Mouse (Mus musculus) small intestine, adult 2 months (tissue): ENCODE results near the gene Atp6v1f. TPM values are rescaled to one million over a fixed set of nuclear protein-coding genes. Genes with fewer than 3 reads are reported as not detected.

Experiments
- H3K27ac ChIP-seq: fragments of 200-500 bp; 2 replicates; pipeline ENCODE4 v1.5.1; 2012; ENCODE audit warnings: low read depth, low read length, control low read depth, inconsistent platforms; ENCODE audit not compliant: insufficient read depth
- H3K27me3 ChIP-seq: fragments of 200-500 bp; 2 replicates; pipeline ENCODE4 v1.6.1; 2012; ENCODE audit warnings: mild to moderate bottlenecking, moderate library complexity, low read length, inconsistent platforms; ENCODE audit not compliant: control insufficient read depth, insufficient read depth
- H3K36me3 ChIP-seq: fragments of 200-500 bp; 2 replicates; pipeline ENCODE4 v1.6.1; 2012; ENCODE audit warnings: mild to moderate bottlenecking, low read length, control low read depth, inconsistent platforms; ENCODE audit not compliant: control insufficient read depth, insufficient read depth
- H3K4me1 ChIP-seq: fragments of 200-500 bp; 2 replicates; pipeline ENCODE4 v1.6.1; 2012; ENCODE audit warnings: low read length, inconsistent platforms, mixed read lengths; ENCODE audit not compliant: control insufficient read depth, insufficient read depth, insufficient read length
- H3K4me3 ChIP-seq: fragments of 200-500 bp; 2 replicates; pipeline ENCODE4 v1.5.1; 2012; ENCODE audit warnings: low read depth, mild to moderate bottlenecking, control low read depth, inconsistent platforms, low read length, moderate library complexity
- CTCF ChIP-seq: fragments of 200-500 bp; IDR thresholded peaks from 2 replicates; pipeline ENCODE4 v1.5.1; 2012; ENCODE audit warnings: low read depth, mild to moderate bottlenecking, control low read depth, inconsistent platforms, low read length, moderate library complexity, mixed read lengths; ENCODE audit not compliant: insufficient replicate concordance, insufficient read length; ENCODE audit errors: extremely low read depth
- POLR2A ChIP-seq: fragments of 200-500 bp; IDR thresholded peaks from 2 replicates; pipeline ENCODE4 v1.6.1; 2012; ENCODE audit warnings: low read depth, mild to moderate bottlenecking, control low read depth, inconsistent platforms, low read length, moderate library complexity
- WGBS: fragments of 180-500 bp; shearing (Covaris S2); methylation state at CpG from one replicate; pipeline ENCODE4 v1.1.7; 2018; 5-methylcytosine and 5-hydroxymethylcytosine counted together
- polyA plus RNA-seq: library from polyadenylated mRNA; depleted of rRNA; stranded (reverse); fragments of >200 nt; gene quantifications from 2 replicates; pipeline ENCODE4 v1.2.3, GENCODE M21; 2012

Gene Atp6v1f
- polyA plus RNA-seq, 1 experiment = 205 TPM

DNA sequence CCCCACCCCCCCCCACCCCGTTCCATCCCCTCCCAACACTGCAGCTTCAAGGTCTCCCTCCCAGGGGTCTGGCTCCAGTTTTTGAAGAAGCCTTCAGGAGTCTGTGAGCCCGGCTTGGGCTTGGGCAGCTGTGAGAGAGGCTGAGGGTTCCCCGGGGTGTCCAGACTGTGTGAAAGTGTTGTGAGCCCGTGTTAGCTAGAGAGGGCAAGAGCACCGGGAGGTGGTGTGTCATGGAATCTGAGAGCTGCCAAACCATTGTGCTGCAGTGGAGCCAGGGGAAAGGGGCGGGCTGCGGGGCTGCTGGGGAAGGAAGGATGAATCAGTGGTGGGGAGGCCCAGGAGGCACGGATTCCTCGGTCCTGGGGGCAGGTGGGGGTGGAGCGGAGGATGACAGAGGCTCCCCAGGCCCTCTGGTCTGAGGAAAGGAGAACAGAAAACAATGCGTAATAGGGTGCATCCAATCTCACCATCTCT lies 31.0 kb upstream of the Atp6v1f start:
- Histone ChIP-seq H3K27me3 (peaks cover 30% of the 10 kb centered on the region), H3K4me1 (peaks cover 6% of the 10 kb centered on the region), H3K4me3 (no peak overlapping the region), H3K36me3 (no peaks in the 10 kb centered on the region), H3K27ac (no peak overlapping the region)
- 19% methylated on average over 11 of the region's 11 CpGs for WGBS
- no peak for TF ChIP-seq CTCF
- no peak for TF ChIP-seq POLR2A

GRCm38 (mm10) chr6:29439251-29439650 lies 28.3 kb upstream of the Atp6v1f start:
- no peaks in the 10 kb centered on the region; the same call in 1 of the 2 replicates for H3K4me1 ChIP-seq
- no peaks in the 10 kb centered on the region for H3K36me3 ChIP-seq
- no peak overlapping the region for H3K27ac ChIP-seq
- peaks cover 15% of the 10 kb centered on the region; the same call in 1 of the 2 replicates for H3K27me3 ChIP-seq
- TF ChIP-seq CTCF (no peak), POLR2A (no peak)
- 75% methylated on average over 4 of the region's 4 CpGs for WGBS
- H3K4me3 ChIP-seq = no peak overlapping the region

DNA sequence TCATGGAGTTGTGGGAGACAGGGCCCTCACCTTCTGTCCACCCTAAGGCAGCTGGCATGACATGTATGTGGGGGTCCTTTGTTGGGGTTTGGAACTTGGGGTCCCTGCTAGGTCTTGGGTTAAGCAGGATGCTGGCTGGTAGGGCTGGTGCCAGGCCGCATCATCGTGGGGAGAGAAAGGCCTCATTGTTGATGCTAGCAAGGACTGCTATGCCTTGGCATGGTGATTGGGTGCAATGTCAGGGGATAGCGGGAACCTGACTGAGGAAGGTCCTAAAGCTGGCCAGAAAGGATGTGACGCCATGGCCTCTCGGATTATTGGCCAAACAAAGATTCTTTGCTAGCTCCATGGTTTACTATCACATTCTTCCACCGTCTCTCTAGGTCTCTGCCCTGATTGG lies 27.7 kb upstream of the Atp6v1f start:
- no peaks in the 10 kb centered on the region for H3K36me3 ChIP-seq
- H3K27me3 ChIP-seq = peaks cover 9% of the 10 kb centered on the region; the same call in 1 of the 2 replicates
- TF ChIP-seq POLR2A (no peak), CTCF (no peak)
- no peak overlapping the region for H3K27ac ChIP-seq
- H3K4me1 ChIP-seq = no peaks in the 10 kb centered on the region; the same call in 1 of the 2 replicates
- 84% methylated on average over 6 of the region's 6 CpGs for WGBS
- no peak overlapping the region for H3K4me3 ChIP-seq

DNA sequence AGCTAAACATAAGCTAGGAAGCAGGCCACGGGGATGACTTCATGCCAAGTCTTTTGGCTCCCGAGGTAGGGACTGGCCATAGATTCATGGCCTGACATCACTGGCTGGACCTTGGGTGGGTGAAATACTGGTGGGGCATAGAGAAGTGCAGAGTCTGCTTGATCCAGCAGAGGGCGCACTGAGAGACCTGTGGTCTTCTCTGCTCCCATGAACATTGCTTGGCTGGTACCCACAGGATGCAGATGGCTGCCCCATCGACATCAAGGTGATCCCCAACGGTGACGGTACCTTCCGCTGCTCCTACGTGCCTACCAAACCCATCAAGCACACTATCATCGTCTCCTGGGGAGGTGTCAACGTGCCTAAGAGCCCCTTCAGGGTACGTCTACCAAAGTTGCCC lies 22.7 kb upstream of the Atp6v1f start:
- H3K4me3 ChIP-seq = no peak overlapping the region
- no peaks in the 10 kb centered on the region for H3K36me3 ChIP-seq
- no peaks in the 10 kb centered on the region for H3K4me1 ChIP-seq
- TF ChIP-seq POLR2A (no peak), CTCF (peak; percentile 69; the same call in 1 of the 2 replicates)
- no peaks in the 10 kb centered on the region for H3K27me3 ChIP-seq
- 58% methylated on average over 11 of the region's 11 CpGs for WGBS
- H3K27ac ChIP-seq = no peak overlapping the region

DNA sequence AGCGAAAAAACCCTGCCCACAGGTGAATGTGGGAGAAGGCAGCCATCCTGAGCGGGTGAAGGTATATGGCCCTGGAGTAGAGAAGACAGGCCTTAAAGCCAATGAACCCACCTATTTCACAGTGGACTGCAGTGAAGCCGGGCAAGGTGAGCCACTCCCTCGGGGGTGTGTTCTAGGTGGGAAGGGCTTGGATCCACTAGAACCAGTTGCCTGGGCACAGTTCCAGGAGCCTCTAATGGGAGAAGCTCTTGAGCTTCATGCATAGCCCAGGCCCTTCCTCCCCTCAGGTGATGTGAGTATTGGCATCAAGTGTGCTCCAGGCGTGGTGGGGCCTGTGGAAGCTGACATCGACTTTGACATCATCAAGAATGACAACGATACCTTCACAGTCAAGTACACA lies 22.2 kb upstream of the Atp6v1f start:
- Histone ChIP-seq H3K4me3 (no peak overlapping the region), H3K4me1 (no peaks in the 10 kb centered on the region), H3K27ac (no peak overlapping the region), H3K27me3 (no peaks in the 10 kb centered on the region), H3K36me3 (no peaks in the 10 kb centered on the region)
- 66% methylated on average over 7 of the region's 7 CpGs for WGBS
- TF ChIP-seq POLR2A (no peak), CTCF (no peak)

DNA sequence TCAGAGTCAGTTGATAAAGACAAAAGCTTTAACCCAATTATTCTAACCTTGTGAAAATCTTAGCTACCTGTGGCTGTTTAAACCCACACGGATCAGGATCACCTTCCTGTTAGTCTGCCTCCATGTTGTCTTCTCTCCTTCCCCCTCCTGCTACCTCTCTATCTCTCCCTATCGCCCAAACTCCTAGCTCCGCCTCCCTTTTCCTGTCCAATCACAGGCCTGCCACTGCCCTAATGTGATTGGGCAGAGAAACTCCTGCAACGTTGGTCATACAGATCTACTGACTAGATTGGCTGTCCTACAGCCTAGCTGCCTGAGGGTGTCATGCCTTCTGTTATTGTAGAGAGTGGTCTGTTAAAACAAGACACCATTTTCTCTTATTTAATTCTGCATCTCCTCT lies 17.7 kb upstream of the Atp6v1f start:
- H3K4me1 ChIP-seq = no peaks in the 10 kb centered on the region
- H3K4me3 ChIP-seq = no peak overlapping the region
- 24% methylated on average over 4 of the region's 4 CpGs for WGBS
- no peak overlapping the region for H3K27ac ChIP-seq
- H3K36me3 ChIP-seq = no peaks in the 10 kb centered on the region
- no peak for TF ChIP-seq CTCF
- no peak for TF ChIP-seq POLR2A
- no peaks in the 10 kb centered on the region for H3K27me3 ChIP-seq

DNA sequence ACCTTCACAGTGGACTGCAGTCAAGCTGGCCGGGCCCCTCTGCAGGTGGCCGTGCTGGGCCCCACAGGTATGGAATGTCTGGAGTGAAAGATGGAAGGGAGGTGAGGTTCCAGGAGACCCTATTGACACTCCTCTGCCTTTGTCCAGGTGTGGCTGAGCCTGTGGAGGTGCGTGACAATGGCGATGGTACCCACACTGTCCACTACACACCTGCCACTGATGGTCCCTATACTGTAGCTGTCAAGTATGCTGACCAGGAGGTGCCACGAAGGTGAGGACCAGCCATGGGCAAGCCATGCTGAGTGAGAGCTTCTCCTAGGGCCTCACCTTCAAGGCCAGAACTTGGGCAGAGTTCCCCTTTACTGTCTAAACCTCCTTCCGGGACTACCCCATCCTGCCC lies 16.9 kb upstream of the Atp6v1f start:
- Histone ChIP-seq H3K36me3 (no peaks in the 10 kb centered on the region), H3K4me3 (no peak overlapping the region), H3K27ac (no peak overlapping the region), H3K27me3 (no peaks in the 10 kb centered on the region), H3K4me1 (no peaks in the 10 kb centered on the region)
- 90% methylated on average over 6 of the region's 6 CpGs for WGBS
- TF ChIP-seq CTCF (no peak), POLR2A (no peak)

DNA sequence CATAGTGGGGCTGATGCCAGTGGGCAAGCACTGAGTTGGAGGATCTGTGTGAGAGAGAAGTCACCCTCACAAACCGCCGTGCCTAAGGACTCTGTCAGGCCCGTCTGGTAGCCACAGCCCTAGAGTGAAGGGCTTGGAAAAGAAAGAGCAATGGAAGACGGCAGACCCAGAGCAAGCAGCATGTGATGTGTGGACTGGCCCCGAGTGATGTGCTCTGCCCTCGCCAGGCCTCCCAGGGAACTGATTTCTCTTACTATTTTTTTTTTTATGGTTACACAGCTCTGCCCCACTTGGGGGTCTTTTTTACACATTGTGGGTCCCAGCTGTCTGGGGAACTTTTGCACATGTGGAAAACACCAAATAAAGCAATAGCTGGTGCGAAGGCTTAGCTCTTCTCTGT lies 6.0 kb upstream of the Atp6v1f start:
- Histone ChIP-seq H3K4me3 (no peak overlapping the region), H3K4me1 (no peaks in the 10 kb centered on the region), H3K27ac (no peak overlapping the region), H3K27me3 (no peaks in the 10 kb centered on the region), H3K36me3 (no peaks in the 10 kb centered on the region)
- WGBS = 57% methylated on average over 7 of the region's 7 CpGs
- TF ChIP-seq CTCF (no peak), POLR2A (no peak)
